Mouse (Mus musculus): ENCODE measurements at regions not wholly inside any gene's neighbourhood (a gene's known extent, or its start where the extent isn't known, plus 50 kb on each side); places are given as distances from the start of the nearest gene placed in this dataset.
A peak's percentile ranks its signal among the peaks of the same experiment; 100 is the strongest.

DNA sequence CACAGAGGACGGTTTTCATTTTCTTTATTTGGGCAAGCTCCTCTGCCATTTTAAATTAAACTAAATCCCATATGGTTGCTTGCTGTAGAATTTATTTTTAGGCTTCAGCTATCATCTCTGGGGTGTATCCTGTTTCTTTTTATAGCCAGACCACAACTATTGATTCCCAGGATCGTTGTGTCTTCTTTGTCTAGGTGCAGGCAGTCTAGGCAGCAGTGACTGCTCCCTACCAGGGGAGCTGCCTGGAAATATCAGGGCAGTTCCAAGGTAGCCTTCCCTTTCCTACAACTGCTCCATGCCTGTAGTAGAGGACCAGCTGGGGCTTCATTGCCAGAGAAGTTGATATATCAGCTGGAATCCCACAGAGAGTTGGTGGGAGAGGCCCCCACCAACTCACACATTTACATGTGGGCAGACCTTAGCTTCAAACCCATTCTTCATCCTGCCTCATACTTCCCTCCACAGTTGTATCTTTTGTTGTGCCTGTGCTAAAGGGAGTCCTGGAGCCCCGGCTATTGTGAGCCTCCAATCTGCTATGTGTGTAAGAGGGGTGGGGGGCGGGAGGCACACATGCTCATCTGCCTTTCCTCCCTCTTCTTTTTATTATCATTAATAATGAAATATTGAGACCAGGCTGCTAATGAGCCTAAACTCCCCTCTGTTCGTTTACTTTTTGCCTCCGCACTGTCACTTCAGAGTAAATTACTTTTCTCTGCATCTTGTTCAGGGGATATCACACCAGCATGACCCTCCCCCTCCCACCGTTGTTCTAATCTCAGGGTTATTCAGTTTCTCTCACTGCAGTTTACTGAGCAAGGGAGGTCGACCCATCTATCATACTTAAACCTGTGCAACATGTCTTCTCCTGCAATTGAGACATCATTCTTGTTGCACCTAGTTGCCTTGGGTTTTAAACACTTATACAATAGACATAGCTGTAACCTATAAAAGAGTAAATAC is 576.3 kb upstream of the Plxna2 start:
- ATAC-seq: no peak
- WGBS: 35% methylated on average over 8 of the region's 8 CpGs

DNA sequence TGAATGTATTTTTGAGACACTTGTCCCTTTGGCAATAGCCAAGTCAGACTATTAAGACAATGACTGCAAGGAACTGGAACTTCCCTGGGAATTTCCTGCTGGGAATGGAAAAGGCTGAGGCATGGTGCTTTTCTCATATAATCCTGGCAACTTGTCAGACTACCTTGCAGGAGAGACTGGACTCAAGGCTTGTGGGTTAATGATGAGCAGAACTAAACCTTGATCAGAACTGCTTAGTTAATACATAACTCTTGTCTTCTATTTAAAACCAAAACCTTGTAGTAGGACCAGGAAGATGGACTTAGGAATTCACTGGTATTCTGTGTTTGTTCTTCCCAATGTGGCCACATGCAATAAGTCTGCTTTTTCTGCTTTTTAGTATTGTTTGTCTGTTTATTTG is 579.3 kb upstream of the Plxna2 start:
- no peak for ATAC-seq
- H3K4me2 ChIP-seq: no peak overlapping the region

More for the DNA sequence above, 576.3 kb upstream of the Plxna2 start:
- Histone ChIP-seq H3K27me3 (no peaks in the 10 kb centered on the region), H3K4me1 (peaks cover 15% of the 10 kb centered on the region), H3K4me3 (no peak overlapping the region), H3K9me3 (replicated peaks) (no peaks in the 10 kb centered on the region), H3K36me3 (ENCODE audit: poor library complexity, severe bottlenecking) (no peaks in the 10 kb centered on the region), H3K27ac (peak overlapping the region; percentile 17), H3K9ac (no peak overlapping the region), H3K4me2 (no peak overlapping the region)

DNA sequence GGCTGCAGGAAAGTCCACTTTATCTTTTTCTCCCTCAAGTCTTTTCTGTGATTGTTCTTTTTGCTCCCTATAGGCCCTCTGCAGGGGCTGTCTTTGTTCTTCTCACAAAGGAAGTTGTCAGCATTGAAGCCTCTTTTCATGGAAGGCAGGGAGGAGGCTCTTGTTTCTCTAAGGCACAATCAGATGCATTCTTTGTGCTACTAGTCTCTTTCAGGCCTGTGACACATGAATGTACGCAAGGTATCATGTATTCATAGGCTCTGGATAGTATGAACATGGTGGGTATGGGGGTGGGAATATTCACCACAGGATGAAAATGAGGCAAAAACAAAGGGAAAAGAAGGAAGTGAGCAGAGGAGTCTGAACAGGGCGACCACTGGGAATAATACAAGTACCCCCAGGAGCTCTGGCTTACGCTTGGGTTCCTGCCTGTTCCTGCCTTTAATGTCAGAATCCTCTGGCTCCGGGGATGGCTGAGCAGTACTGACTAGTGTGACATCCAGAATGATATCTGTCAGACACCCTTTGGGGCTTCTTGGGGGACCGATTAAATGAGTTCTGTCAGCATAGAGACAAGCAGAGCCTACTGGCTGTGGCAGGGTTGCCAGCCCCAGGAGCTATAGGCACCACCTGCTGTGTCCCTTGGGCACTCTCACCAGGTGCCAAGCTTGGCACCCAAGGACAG is 583.7 kb upstream of the Plxna2 start:
- peak overlapping the region; percentile 58 for H3K27ac ChIP-seq
- WGBS: 18% methylated on average over 5 of the region's 5 CpGs
- ATAC-seq: peak; percentile 69

More for the DNA sequence above, 579.3 kb upstream of the Plxna2 start:
- H3K27ac ChIP-seq: no peak overlapping the region
- no peaks in the 10 kb centered on the region for H3K9me3 ChIP-seq (replicated peaks)
- H3K4me3 ChIP-seq: no peak overlapping the region
- peaks cover 32% of the 10 kb centered on the region for H3K4me1 ChIP-seq
- H3K27me3 ChIP-seq: no peaks in the 10 kb centered on the region
- H3K36me3 ChIP-seq (ENCODE audit: poor library complexity, severe bottlenecking): no peaks in the 10 kb centered on the region
- H3K9ac ChIP-seq: no peak overlapping the region

DNA sequence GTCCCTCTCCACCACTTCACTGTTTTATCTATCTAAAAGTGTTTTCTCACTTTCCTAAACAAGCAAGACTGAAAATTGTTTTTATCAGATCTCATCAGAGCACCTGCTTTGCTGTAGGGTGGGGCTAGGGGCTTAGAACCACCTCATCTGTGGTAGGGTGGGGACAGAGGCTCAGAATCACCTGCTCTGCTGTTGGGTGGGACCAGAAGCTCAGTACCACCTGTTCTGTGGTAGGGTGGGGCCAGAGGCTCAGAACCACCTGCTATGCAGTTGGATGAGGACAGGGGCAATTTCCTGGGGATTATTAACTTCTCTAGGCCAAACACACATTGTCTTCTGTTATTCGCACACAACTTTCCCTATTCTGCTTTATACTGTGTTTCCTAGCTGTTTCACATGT is 585.4 kb upstream of the Plxna2 start:
- no peaks in the 10 kb centered on the region for H3K27me3 ChIP-seq
- WGBS: 94% methylated on average over 1 of the region's 1 CpGs

More for the DNA sequence above, 583.7 kb upstream of the Plxna2 start:
- Histone ChIP-seq H3K4me3 (no peak overlapping the region), H3K4me2 (no peak overlapping the region), H3K4me1 (peaks cover 23% of the 10 kb centered on the region), H3K36me3 (ENCODE audit: poor library complexity, severe bottlenecking) (no peaks in the 10 kb centered on the region), H3K9ac (no peak overlapping the region), H3K27me3 (no peaks in the 10 kb centered on the region), H3K9me3 (replicated peaks) (no peaks in the 10 kb centered on the region)

DNA sequence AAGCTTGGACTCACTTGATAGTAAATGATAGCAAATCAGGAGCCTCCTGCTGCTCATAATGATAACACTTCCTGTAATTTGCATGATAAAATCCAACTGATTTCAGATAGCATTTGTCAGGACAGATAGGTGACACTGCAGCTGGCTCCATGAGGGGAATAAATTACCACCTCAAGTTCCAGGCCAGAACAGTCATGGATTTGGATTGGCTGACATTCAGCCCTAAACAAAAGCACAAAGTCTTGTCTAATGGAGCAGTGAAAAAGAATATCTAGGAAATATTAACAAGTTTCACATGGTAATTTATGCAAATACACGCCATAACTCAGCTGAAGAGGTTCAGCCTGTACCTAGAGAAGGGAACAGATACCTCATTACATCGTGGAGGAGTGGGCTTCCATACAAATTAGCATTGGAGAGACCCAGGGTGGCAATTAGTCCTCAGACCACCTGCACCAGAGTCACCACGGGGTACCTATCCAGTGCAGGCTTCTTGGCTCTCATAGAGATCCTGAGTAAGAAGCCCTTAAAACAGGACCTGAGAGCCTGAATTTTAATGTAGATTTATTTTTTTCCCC is 587.3 kb upstream of the Plxna2 start:
- ATAC-seq: peak; percentile 77
- Histone ChIP-seq H3K9me3 (replicated peaks) (no peaks in the 10 kb centered on the region), H3K4me1 (peaks cover 23% of the 10 kb centered on the region), H3K9ac (no peak overlapping the region), H3K36me3 (ENCODE audit: poor library complexity, severe bottlenecking) (no peaks in the 10 kb centered on the region), H3K4me2 (no peak overlapping the region), H3K4me3 (no peak overlapping the region), H3K27ac (peak overlapping the region; percentile 38), H3K27me3 (no peaks in the 10 kb centered on the region)
- WGBS: 31% methylated on average over 3 of the region's 3 CpGs

More for the DNA sequence above, 585.4 kb upstream of the Plxna2 start:
- Histone ChIP-seq H3K4me1 (peaks cover 23% of the 10 kb centered on the region), H3K9ac (no peak overlapping the region), H3K4me2 (no peak overlapping the region), H3K4me3 (no peak overlapping the region), H3K27ac (no peak overlapping the region), H3K36me3 (ENCODE audit: poor library complexity, severe bottlenecking) (no peaks in the 10 kb centered on the region), H3K9me3 (replicated peaks) (no peaks in the 10 kb centered on the region)
- ATAC-seq: no peak

DNA sequence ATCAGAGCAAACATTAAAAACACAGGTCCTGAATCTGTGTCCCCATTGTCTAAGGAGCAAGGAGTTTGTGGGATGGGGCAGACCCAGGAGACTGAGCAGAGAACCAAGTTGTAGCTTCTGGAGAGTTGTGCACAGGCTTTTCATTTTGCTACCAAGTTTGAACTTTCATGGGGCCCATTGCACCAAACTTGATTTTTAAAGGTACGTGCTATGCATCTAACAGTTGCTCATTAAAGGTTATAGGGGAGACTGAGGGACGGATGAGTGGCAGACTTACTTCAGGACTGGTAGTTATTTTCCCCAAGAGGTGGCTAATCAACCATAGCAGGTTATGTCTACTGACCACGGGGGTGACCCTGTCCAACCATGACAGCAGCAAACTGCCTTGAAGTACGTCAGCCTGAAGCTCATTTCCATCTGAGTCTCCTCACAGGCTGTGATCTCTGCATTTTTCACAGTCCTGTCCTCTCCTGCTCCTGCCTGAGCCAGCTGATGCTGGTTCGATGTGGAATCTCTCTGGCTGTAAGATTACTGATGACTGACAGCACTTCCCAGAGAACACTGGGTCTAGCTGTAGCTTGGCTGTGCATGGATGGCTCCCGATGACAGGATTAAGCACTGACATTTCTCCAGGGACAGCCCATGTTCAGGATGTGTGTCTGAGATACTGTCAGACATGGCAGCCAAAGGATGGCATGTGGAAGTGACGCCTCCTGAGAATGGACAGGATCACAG is 590.9 kb upstream of the Plxna2 start:
- no peaks in the 10 kb centered on the region for H3K36me3 ChIP-seq (ENCODE audit: poor library complexity, severe bottlenecking)
- no peaks in the 10 kb centered on the region for H3K9me3 ChIP-seq (replicated peaks)
- ATAC-seq: 0 out of 2 replicates have a peak, but pooled peaks have one; percentile 21
- no peak overlapping the region for H3K4me2 ChIP-seq
- H3K4me1 ChIP-seq: peaks cover 4% of the 10 kb centered on the region
- no peak overlapping the region for H3K27ac ChIP-seq
- H3K27me3 ChIP-seq: no peaks in the 10 kb centered on the region
- WGBS: 83% methylated on average over 7 of the region's 7 CpGs
- no peak overlapping the region for H3K9ac ChIP-seq
- no peak overlapping the region for H3K4me3 ChIP-seq

DNA sequence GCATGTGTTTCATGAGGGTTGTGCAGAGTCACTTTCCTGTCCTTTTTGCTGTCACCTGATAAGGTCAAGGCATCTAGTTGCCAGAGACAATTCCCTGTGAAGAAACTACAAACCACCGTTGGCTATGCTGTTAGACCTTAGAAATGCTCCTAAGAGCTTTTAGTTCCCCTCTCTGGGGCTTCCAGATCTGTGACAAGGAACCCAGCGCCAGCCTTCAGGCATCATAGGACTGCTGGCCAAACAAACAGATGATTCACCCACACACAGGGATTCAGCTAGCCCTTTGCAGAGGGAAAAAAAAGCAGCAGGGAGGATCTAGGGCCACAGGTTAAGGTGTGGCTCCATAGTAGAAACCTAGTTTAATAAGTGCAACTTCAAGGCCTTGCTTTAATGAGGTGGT is 591.8 kb upstream of the Plxna2 start:
- 78% methylated on average over 2 of the region's 2 CpGs for WGBS
- Histone ChIP-seq H3K4me3 (no peak overlapping the region), H3K4me2 (no peak overlapping the region), H3K27me3 (no peaks in the 10 kb centered on the region), H3K36me3 (ENCODE audit: poor library complexity, severe bottlenecking) (no peaks in the 10 kb centered on the region), H3K9ac (no peak overlapping the region), H3K9me3 (replicated peaks) (no peaks in the 10 kb centered on the region), H3K4me1 (peaks cover 4% of the 10 kb centered on the region), H3K27ac (no peak overlapping the region)
- ATAC-seq: no peak

DNA sequence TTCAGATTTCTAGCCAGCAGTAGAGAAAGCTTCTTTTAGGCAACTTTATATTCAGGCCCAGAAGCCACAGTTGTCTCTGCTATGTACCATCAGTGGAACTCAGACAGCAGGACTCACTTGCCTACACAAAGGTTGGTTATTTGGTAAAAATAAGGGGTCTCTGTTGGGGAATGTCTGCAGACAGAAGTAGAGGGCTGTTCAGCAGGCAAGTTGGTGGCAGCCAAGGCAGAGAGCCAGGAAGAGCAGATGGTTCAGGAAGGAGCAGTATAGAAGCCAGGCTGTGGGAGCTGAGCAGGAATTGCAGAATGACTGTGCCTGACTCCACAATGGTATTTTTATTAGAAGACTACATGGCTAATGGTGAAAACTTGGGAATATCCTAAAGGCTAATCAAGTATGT is 598.7 kb upstream of the Plxna2 start:
- H3K27ac ChIP-seq: peak overlapping the region; percentile 5; the same call in 1 of the 2 replicates
- no peaks in the 10 kb centered on the region for H3K36me3 ChIP-seq (ENCODE audit: poor library complexity, severe bottlenecking)
- H3K4me3 ChIP-seq: no peak overlapping the region
- H3K4me1 ChIP-seq: no peaks in the 10 kb centered on the region
- H3K9me3 ChIP-seq (replicated peaks): no peaks in the 10 kb centered on the region
- H3K9ac ChIP-seq: no peak overlapping the region
- H3K27me3 ChIP-seq: no peaks in the 10 kb centered on the region
- no peak overlapping the region for H3K4me2 ChIP-seq
- peak; percentile 88 for ATAC-seq

DNA sequence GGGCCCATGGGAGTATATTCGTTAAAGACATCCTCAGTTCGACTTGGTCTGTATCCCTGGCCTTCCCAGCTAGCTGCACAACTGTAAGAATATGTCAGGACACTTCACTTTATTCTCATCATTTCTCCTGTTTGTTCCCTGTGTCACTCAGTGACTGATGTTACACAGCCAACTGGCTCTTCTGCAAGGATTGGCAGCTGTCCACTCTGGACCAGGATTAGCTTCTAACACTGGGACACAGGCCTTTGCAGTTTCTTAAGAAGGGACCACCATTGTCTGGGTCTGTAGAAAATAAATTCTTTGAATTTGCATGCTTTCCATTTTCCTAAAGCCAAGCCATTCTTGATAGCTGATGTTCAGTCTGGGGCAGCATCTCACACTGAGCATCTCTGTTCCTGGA is 622.1 kb upstream of the Camk1g start:
- WGBS: 90% methylated on average over 2 of the region's 2 CpGs

DNA sequence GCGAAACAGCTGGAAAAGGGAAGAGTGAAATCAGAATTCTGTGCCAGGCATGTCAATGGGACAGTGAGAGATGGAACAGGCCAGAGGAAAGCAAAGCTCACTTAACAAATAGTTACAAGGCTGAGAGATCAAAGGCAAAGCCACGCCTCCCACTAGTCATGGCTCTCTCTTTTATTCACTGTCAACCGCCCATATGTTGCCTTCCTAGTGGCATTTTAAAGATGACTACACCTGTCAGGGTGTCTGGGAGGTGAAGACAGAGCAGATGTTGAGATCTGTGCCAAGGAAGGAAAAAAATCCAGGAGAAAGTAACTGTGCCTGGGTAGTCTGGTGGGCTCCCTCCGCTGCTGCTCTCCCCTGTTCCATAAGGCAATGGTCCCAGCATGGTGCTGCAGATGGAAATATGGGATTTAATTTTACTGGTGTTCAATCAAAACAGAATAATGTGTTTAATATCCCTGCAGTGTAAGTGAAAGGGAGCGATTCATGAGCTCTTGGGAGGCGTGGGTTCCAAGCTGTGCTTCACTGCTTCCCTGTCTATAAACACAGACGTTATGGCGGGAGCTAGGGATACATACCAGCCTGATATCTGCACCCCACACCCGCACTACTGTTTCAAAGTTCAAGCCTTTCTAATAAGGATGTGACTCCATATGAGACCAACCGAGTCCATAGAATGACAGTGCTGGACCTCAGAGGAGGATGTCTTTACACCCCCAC is 620.0 kb upstream of the Camk1g start:
- no peak overlapping the region for H3K9ac ChIP-seq
- peaks cover 23% of the 10 kb centered on the region for H3K4me1 ChIP-seq
- H3K4me3 ChIP-seq: no peak overlapping the region
- H3K36me3 ChIP-seq (ENCODE audit: poor library complexity, severe bottlenecking): no peaks in the 10 kb centered on the region
- peak; percentile 83 for ATAC-seq
- peak overlapping the region; percentile 75 for H3K27ac ChIP-seq
- H3K4me2 ChIP-seq: peak overlapping the region; percentile 45
- H3K27me3 ChIP-seq: no peaks in the 10 kb centered on the region
- no peaks in the 10 kb centered on the region for H3K9me3 ChIP-seq (replicated peaks)
- WGBS: 51% methylated on average over 10 of the region's 10 CpGs

More for the DNA sequence above, 622.1 kb upstream of the Camk1g start:
- Histone ChIP-seq H3K9ac (no peak overlapping the region), H3K27ac (no peak overlapping the region), H3K4me3 (no peak overlapping the region), H3K4me2 (no peak overlapping the region), H3K4me1 (peaks cover 23% of the 10 kb centered on the region), H3K36me3 (ENCODE audit: poor library complexity, severe bottlenecking) (no peaks in the 10 kb centered on the region), H3K27me3 (no peaks in the 10 kb centered on the region), H3K9me3 (replicated peaks) (no peaks in the 10 kb centered on the region)
- ATAC-seq: no peak

All from forebrain, embryonic 13.5 days (tissue).